Mouse (Mus musculus) heart, postnatal 0 days (tissue): ENCODE measurements around the gene Dnajb13.

ENCODE experiments used
- CTCF ChIP-seq: IDR thresholded peaks from 2 replicates; pipeline ENCODE4 v1.5.1; 2016; ENCODE audit warnings: antibody characterized with exemption, control low read depth, low read depth
- EP300 ChIP-seq: IDR thresholded peaks from 2 replicates; pipeline ENCODE4 v1.6.1; 2016; ENCODE audit warnings: antibody characterized with exemption, low read depth

DNA sequence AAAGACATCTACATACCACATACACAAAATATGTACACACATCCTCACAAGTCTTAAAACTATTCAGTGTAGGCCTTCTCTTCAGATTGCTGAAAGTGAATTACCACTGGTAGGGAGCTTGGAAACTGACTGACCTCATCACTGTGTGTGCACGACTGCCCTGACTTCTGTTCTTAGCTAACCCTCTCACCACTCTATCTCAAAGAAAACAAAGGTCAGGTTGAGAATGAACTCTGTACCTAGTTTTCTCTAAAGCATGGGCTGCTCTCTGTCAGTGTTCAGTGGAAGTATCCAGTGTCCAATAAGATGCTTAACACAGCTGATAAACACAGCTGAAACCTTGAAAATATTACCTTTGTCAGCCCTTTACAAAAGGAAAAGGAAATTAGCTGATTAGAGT lies 29.7 kb upstream of the Dnajb13 start:
- TF ChIP-seq CTCF (no peak), EP300 (no peak)
